Mouse (Mus musculus): ENCODE measurements around the gene Isoc2a.

GRCm38 (mm10) chr7:4938456-4938855 lies 61.5 kb downstream of the Isoc2a start:
- TF ChIP-seq CTCF (IDR thresholded peaks at IDR 0.05; ENCODE audit: control insufficient read depth, insufficient read depth, low read length) (peak; percentile 96), POLR2A (IDR thresholded peaks at IDR 0.05; ENCODE audit: borderline replicate concordance, control insufficient read depth, low read depth, low read length) (no peak)

Data from bone marrow, adult 2 months (tissue).